Mouse (Mus musculus) hindbrain, embryonic 13.5 days (tissue): ENCODE measurements around the gene E2f1. TPM values are rescaled to one million over a fixed set of nuclear protein-coding genes. Genes with fewer than 3 reads are reported as not detected.

Experiments used
- ATAC-seq: fragments of 200-750 bp; cut with Nextera tagmentation; 2 replicates; pipeline ENCODE4 v1.8.0; 2017; ENCODE audit warnings: moderate TSS enrichment; ENCODE audit not compliant: low FRiP score
- H3K27ac ChIP-seq: fragments of 300-500 bp; sonication (generic); 2 replicates; pipeline ENCODE4 v1.5.1; 2015; ENCODE audit warnings: inconsistent platforms, mild to moderate bottlenecking, moderate library complexity
- H3K27me3 ChIP-seq: fragments of 300-500 bp; sonication (generic); 2 replicates; pipeline ENCODE4 v1.6.1; 2015; ENCODE audit warnings: mild to moderate bottlenecking, inconsistent platforms
- H3K36me3 ChIP-seq: fragments of 300-500 bp; sonication (generic); 2 replicates; pipeline ENCODE4 v1.6.1; 2015; ENCODE audit warnings: mild to moderate bottlenecking, inconsistent platforms
- H3K4me1 ChIP-seq: fragments of 300-500 bp; sonication (generic); replicated peaks from 2 replicates; pipeline ENCODE4 v1.6.1; 2015; ENCODE audit warnings: inconsistent platforms
- H3K4me2 ChIP-seq: fragments of 300-500 bp; sonication (generic); 2 replicates; pipeline ENCODE4 v1.6.1; 2015; ENCODE audit warnings: inconsistent platforms, mild to moderate bottlenecking, moderate library complexity
- H3K4me3 ChIP-seq: fragments of 300-500 bp; sonication (generic); 2 replicates; pipeline ENCODE4 v1.5.1; 2015; ENCODE audit warnings: mild to moderate bottlenecking, inconsistent platforms
- H3K9ac ChIP-seq: fragments of 300-500 bp; sonication (generic); 2 replicates; pipeline ENCODE4 v1.6.1; 2015; ENCODE audit warnings: mild to moderate bottlenecking, inconsistent platforms
- H3K9me3 ChIP-seq: fragments of 300-500 bp; sonication (generic); 2 replicates; pipeline ENCODE4 v1.6.1; 2016; ENCODE audit warnings: inconsistent platforms
- WGBS: fragments of 180-500 bp; shearing (Covaris S2); methylation state at CpG from one replicate; pipeline ENCODE4 v1.1.7; 2015; 5-methylcytosine and 5-hydroxymethylcytosine counted together
- polyA plus RNA-seq: library from polyadenylated mRNA; unstranded; fragments of >200 nt; fragmentation: Nextera tagmentation; extraction: Ambion mirVana; gene quantifications from 2 replicates; pipeline ENCODE4 v1.2.1, GENCODE M21; 2015

Gene E2f1
- polyA plus RNA-seq, 1 experiment from 2014 or later, result 8.9 TPM

DNA sequence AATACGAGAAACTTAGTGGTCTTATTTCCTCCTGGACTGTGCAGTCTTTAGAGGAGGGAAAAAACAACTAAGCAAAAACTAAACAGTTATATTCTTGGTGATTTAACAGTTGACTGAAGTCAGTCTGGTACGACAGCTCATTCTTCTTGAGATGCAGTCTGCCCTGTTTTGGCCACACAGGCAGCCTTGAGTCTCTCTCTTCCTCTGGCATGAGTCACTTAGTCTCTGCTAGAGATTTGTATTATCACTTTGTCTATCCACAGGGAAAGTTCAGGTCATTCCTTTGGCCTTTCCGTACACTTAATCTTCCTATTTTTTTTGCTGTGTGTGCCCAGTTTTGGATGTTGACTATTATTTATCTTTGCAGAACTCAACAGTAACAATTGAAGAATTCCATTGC lies 59.6 kb downstream of the E2f1 start:
- Histone ChIP-seq H3K36me3 (peaks cover 25% of the 10 kb centered on the region), H3K27ac (no peak overlapping the region), H3K27me3 (no peaks in the 10 kb centered on the region), H3K9me3 (no peaks in the 10 kb centered on the region), H3K4me3 (no peak overlapping the region), H3K9ac (no peak overlapping the region), H3K4me1 (no peaks in the 10 kb centered on the region; the same call in 1 of the 2 replicates), H3K4me2 (no peak overlapping the region)
- 97% methylated on average over 3 of the region's 3 CpGs for WGBS
- ATAC-seq, result no peak

Other genes with a start within 250 kb of the E2f1 start
- 16.0 and 16.1 TPM in 2 replicates for gene Cdk5rap1, start 196.9 kb downstream of the E2f1 start, polyA plus RNA-seq
- gene Snta1, start 161.8 kb downstream of the E2f1 start, polyA plus RNA-seq, result 7.4 and 7.6 TPM in 2 replicates
- gene Cbfa2t2, start 133.4 kb downstream of the E2f1 start, polyA plus RNA-seq, result 56.1 and 58.7 TPM in 2 replicates
- 1.5 and 1.7 TPM in 2 replicates for gene 1700003F12Rik, start 22.8 kb downstream of the E2f1 start, polyA plus RNA-seq
- gene Actl10, start 18.1 kb downstream of the E2f1 start, polyA plus RNA-seq, result 0.43 and 0.55 TPM in 2 replicates
- gene Necab3, start 11.0 kb downstream of the E2f1 start, polyA plus RNA-seq, result 14.8 and 15.6 TPM in 2 replicates
- 14.2 and 16.8 TPM in 2 replicates for gene Pxmp4, start 33.8 kb upstream of the E2f1 start, polyA plus RNA-seq
- gene Zfp341, start 43.4 kb upstream of the E2f1 start, polyA plus RNA-seq, result 1.9 and 2.3 TPM in 2 replicates
- gene 4930519P11Rik, start 43.5 kb upstream of the E2f1 start, polyA plus RNA-seq, result 0.51 TPM in 1 of 2 replicates, not detected in the other
- gene Chmp4b, start 81.8 kb upstream of the E2f1 start, polyA plus RNA-seq, result 29.0 and 30.4 TPM in 2 replicates
- gene Gm14214, start 200.1 kb upstream of the E2f1 start, polyA plus RNA-seq, result not detected in 2 replicates
- gene Raly, start 221.2 kb upstream of the E2f1 start, polyA plus RNA-seq, result 25.3 and 27.5 TPM in 2 replicates
- 1.4 TPM in 2 replicates for gene a, start 221.5 kb upstream of the E2f1 start, polyA plus RNA-seq